Mouse (Mus musculus) stomach, postnatal 0 days (tissue): ENCODE data around the gene Pih1d1. TPM values are rescaled to one million over a fixed set of nuclear protein-coding genes. Genes with fewer than 3 reads are reported as not detected.

Experiments used
- ATAC-seq: fragments of 200-750 bp; cut with Nextera tagmentation; 2 replicates; pipeline ENCODE4 v1.8.0; 2017; ENCODE audit not compliant: low FRiP score, low TSS enrichment
- DNase-seq: peaks from one replicate; pipeline ENCODE4 v3.0.0-alpha.2; 2016; ENCODE audit warnings: low spot score
- H3K27ac ChIP-seq: fragments of 300-500 bp; sonication (generic); replicated peaks from 2 replicates; pipeline ENCODE4 v1.5.1; 2014; ENCODE audit warnings: mild to moderate bottlenecking, control low read depth
- H3K27me3 ChIP-seq: fragments of 300-500 bp; sonication (generic); 2 replicates; pipeline ENCODE4 v1.6.1; 2014; ENCODE audit warnings: low read length; ENCODE audit not compliant: control insufficient read depth, insufficient read depth
- H3K36me3 ChIP-seq: fragments of 300-500 bp; sonication (generic); 2 replicates; pipeline ENCODE4 v1.6.1; 2014; ENCODE audit warnings: low read length, mixed read lengths; ENCODE audit not compliant: control insufficient read depth, insufficient read depth
- H3K4me1 ChIP-seq: fragments of 300-500 bp; sonication (generic); replicated peaks from 2 replicates; pipeline ENCODE4 v1.6.1; 2014; ENCODE audit warnings: antibody characterized with exemption; ENCODE audit not compliant: control insufficient read depth, insufficient read depth
- H3K4me2 ChIP-seq: fragments of 300-500 bp; sonication (generic); replicated peaks from 2 replicates; pipeline ENCODE4 v1.6.1; 2014; ENCODE audit warnings: low read depth, mild to moderate bottlenecking, control low read depth, moderate library complexity
- H3K4me3 ChIP-seq: fragments of 300-500 bp; sonication (generic); 2 replicates; pipeline ENCODE4 v1.5.1; 2014; ENCODE audit warnings: low read depth, low read length, control low read depth
- H3K9ac ChIP-seq: fragments of 300-500 bp; sonication (generic); 2 replicates; pipeline ENCODE4 v1.6.1; 2014; ENCODE audit warnings: mild to moderate bottlenecking, low read length, control low read depth, mixed read lengths
- H3K9me3 ChIP-seq: fragments of 300-500 bp; sonication (generic); 2 replicates; pipeline ENCODE4 v1.6.1; 2016; ENCODE audit warnings: low read length; ENCODE audit not compliant: control insufficient read depth
- CTCF ChIP-seq: IDR thresholded peaks from 2 replicates; pipeline ENCODE4 v1.5.1; 2016; ENCODE audit warnings: antibody characterized with exemption, low read depth, mild to moderate bottlenecking, moderate library complexity
- EP300 ChIP-seq: optimal IDR thresholded peaks from 2 replicates; pipeline ENCODE3; 2016; ENCODE audit warnings: antibody characterized with exemption
- WGBS: fragments of 180-500 bp; shearing (Covaris S2); extraction: QIAGEN DNeasy Blood & Tissue Kit; methylation state at CpG from one replicate; pipeline ENCODE4 v1.1.7; 2014; 5-methylcytosine and 5-hydroxymethylcytosine counted together
- polyA plus RNA-seq: library from polyadenylated mRNA; unstranded; fragments of >200 nt; fragmentation: Nextera tagmentation; extraction: Ambion mirVana; gene quantifications from 2 replicates; pipeline ENCODE4 v1.2.1, GENCODE M21; 2015

Pih1d1 gene
- polyA plus RNA-seq, 1 experiment from 2014 or later = 49.0 TPM

DNA sequence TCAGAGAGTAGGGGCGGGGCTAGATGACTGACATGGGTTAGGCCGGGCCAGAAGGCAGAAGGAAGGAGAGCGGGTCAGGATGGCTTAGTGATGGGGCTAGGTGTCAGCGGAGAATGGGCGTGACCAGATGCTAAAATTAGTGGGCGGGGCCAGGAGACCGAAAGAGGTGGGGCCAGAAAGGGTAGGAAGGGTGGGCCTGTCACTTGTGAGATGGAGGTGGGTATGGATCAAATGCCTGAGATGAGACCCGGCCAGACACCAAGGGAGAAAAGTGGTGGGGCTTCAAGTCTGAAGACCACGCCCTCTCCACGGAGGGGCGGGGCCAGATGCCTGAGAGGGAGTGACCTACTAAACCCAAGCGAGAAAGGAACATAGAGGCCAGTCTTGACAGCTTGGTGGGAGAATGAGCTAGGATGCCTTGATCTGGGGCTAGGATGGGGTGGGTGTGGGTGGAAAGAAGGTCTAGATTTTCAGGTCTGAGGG is 19.5 kb upstream of the Pih1d1 start:
- Histone ChIP-seq H3K4me1 (no peaks in the 10 kb centered on the region), H3K27ac (no peak overlapping the region), H3K9me3 (no peaks in the 10 kb centered on the region), H3K36me3 (no peaks in the 10 kb centered on the region), H3K27me3 (no peaks in the 10 kb centered on the region), H3K9ac (no peak overlapping the region), H3K4me3 (no peak overlapping the region), H3K4me2 (no peak overlapping the region)
- WGBS = 16% methylated on average over 12 of the region's 12 CpGs
- DNase-seq (peak; percentile 72), ATAC-seq (peak; percentile 17; the same call in 1 of the 2 replicates)
- TF ChIP-seq EP300 = no peak
- no peak for TF ChIP-seq CTCF

DNA sequence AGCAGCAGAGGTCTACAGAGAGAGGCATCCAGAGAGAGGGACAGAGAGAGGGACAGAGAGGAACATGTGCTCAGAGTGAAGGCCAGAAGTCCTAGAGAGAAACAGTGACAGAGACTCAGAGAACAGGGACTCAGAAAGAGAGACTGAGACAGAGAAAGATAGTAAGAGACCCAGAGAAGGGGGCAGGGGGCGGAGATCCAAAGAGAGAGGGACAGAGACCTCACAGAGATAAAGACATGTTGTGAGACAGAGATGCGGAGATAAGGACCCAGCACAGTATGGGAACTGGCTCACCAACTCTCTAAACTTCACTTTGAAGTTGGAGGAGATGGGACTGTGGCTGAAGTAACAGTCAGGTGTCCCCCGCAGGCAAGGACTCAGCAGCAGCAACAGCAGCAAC is 18.7 kb upstream of the Pih1d1 start:
- no peak for ATAC-seq
- no peak for DNase-seq
- H3K4me2 ChIP-seq = peak overlapping the region; percentile 78
- no peaks in the 10 kb centered on the region for H3K4me1 ChIP-seq
- H3K27me3 ChIP-seq = no peaks in the 10 kb centered on the region
- H3K36me3 ChIP-seq = no peaks in the 10 kb centered on the region
- TF ChIP-seq CTCF (no peak), EP300 (no peak)
- H3K4me3 ChIP-seq = no peak overlapping the region
- no peak overlapping the region for H3K9ac ChIP-seq
- H3K27ac ChIP-seq = no peak overlapping the region
- WGBS = 75% methylated on average over 3 of the region's 3 CpGs
- H3K9me3 ChIP-seq = no peaks in the 10 kb centered on the region

DNA sequence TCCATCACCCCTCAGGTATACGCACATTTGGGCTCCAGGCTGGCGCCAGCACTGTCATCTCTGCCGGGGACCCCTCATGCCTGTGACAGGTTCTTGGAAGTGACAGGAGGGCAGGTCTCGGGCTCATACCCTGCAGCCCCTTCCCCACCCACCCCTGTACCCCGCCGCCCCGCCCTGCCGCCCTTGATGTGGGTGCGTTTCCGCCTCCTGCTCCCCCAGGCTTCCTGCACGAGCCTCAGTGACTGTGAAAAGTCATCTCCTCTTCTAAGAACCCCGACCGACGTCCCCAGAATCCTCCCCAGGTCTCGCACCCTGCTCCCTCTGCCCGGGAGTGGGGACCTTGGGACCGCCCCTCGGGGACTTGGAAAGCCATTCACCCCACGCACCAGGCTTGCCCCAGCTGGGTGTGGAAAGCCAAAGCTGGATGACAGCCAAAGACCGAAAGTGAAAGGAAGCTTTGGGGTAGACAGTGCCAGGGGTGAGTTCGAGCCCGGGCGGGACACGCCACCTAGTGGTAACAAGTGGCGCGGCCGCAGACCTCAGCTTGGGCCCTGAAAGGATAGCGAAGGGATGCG is 18.0 kb upstream of the Pih1d1 start, which contains the start of the genes Gm45713 and Flt3l:
Gene Gm45713, minus strand, starts transcription at position 239 of the 575 bp plus-strand sequence.
Gene Flt3l, minus strand, starts transcription at position 440 of the 575 bp plus-strand sequence.
- H3K9ac ChIP-seq = peak within 1 kb of the TSS; percentile 70
- 3% methylated on average over 29 of the region's 29 CpGs for WGBS
- peak within 1 kb of the TSS; percentile 60 for H3K4me3 ChIP-seq
- H3K36me3 ChIP-seq = no peaks in the 10 kb centered on the region
- peak within 1 kb of the TSS; percentile 78 for H3K4me2 ChIP-seq
- H3K27ac ChIP-seq = peak within 1 kb of the TSS; percentile 45
- peak; percentile 99 for TF ChIP-seq CTCF
- no peak for TF ChIP-seq EP300
- H3K4me1 ChIP-seq = no peaks in the 10 kb centered on the region
- H3K9me3 ChIP-seq = no peaks in the 10 kb centered on the region
- DNase-seq (peak; percentile 88), ATAC-seq (peak; percentile 85)
- H3K27me3 ChIP-seq = no peaks in the 10 kb centered on the region

- Histone ChIP-seq H3K36me3 (no peaks in the 10 kb centered on the region), H3K27ac (no peak overlapping the region), H3K9ac (no peak overlapping the region), H3K4me3 (no peak overlapping the region), H3K27me3 (no peaks in the 10 kb centered on the region), H3K4me2 (no peak overlapping the region), H3K4me1 (no peaks in the 10 kb centered on the region), H3K9me3 (no peaks in the 10 kb centered on the region)
- WGBS = 66% methylated on average over 12 of the region's 12 CpGs
- no peak for ATAC-seq
- no peak for DNase-seq
- TF ChIP-seq CTCF = no peak
- no peak for TF ChIP-seq EP300
Observed at GRCm38 (mm10) chr7:45137171-45138006, 16.7 kb upstream of the Pih1d1 start.

DNA sequence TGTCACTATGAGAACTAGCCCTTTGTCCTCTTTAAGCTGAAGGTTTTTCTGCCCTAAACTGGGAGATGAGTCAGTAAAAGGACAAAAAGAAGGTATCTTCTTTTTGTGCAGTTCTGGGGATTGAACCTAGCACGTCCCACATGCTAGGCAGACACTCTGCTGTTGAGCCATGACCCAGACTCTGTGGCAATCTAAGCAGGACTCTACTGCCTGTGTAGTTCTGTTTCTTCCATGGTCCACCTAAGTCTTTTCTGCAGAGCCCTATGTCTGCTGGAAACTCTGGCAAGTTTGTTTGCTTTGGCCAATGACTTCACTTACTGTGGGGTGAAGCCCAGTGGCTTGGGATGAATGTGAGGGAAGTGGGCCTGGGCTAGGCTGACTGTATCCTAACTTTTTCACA is 15.7 kb upstream of the Pih1d1 start:
- H3K9ac ChIP-seq = no peak overlapping the region
- H3K9me3 ChIP-seq = no peaks in the 10 kb centered on the region
- no peaks in the 10 kb centered on the region for H3K4me1 ChIP-seq
- H3K4me2 ChIP-seq = no peak overlapping the region
- TF ChIP-seq EP300 (no peak), CTCF (no peak)
- no peak overlapping the region for H3K27ac ChIP-seq
- no peaks in the 10 kb centered on the region for H3K27me3 ChIP-seq
- H3K4me3 ChIP-seq = no peak overlapping the region
- ATAC-seq = no peak
- no peak for DNase-seq
- WGBS = 92% methylated on average over 1 of the region's 1 CpGs
- H3K36me3 ChIP-seq = no peaks in the 10 kb centered on the region
